Mouse (Mus musculus) ovary, adult 10 weeks (tissue): ENCODE data around the gene Zgpat. TPM values are rescaled to one million over a fixed set of nuclear protein-coding genes. Genes with fewer than 3 reads are reported as not detected.

ENCODE experiments used
- polyA plus RNA-seq: library from polyadenylated mRNA; stranded (reverse); fragments of 350-450 nt; fragmentation: Illumina TruSeq; extraction: RNeasy Lipid Tissue Mini Kit (QIAGEN cat#74804); gene quantifications from one replicate; pipeline ENCODE4 v1.2.3, GENCODE M21; 2014

Gene Zgpat
- 0.86 TPM for polyA plus RNA-seq

GRCm38 (mm10) chr2:181364860-181365596, at the start of gene Zgpat, which contains the start of gene Arfrp1:
Zgpat (plus strand) TSS chr2:181364928.
Arfrp1 (minus strand) TSS chr2:181365404.

DNA sequence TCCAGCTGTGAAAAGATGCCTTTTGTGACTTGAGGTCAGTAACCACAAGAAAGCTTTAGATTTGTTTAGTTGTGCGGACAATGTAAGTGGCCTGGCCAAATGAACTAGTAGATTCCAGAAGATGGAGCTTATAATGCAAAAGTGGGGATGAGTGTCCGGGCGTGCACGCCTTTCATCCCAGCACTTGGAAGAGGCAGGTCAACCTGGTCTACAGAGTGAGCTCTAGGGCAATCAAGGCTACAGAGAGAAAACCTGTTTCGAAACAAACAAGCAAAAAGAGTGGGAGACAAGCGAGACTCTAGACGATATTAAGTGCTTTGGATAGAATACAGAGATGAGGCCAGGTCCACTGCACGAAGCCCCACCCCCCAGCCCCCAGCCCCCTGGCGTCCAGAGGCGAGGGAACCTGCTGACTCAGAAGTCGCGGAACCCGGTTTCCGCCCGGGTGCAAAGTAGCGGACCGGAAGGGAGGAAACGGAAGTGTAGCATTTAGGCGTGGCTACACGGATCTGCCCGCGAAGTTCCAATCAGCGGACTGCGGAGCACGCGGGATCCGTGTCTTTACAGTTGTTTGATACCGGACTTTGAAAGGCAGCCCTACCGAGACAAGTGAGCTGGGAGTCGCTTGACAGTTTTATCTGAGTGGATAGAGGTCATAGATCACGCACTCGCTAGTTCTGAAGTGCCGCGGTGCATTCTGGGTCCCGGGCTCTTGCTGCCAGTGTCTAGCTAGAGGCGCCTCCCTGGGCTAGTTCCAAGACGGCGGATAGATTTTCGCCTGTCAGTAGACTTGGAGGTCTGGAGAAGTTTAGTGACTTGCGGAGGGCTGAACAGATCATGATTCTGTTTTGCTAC, 45.3 kb upstream of the Zgpat start, which contains the start of gene Rtel1:
TSS of gene Rtel1 (plus strand) at position 492 of the 855 bp plus-strand sequence.

DNA sequence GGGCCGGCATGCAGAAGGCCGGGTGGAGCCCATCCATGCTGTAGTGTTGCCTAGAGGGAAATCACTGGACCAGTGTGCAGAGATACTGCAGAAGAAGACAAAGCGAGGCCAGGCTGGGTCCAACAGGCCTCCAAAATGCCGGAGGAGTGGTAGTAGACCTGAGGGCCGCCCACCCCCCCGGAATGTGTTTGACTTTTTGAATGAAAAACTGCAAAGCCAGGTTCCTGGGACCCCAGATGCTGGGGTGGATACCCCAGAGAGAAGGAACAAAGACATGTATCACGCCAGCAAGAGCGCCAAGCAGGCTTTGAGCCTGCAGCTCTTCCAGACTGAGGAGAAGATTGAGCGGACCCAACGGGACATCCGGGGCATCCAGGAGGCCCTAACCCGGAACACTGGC, 15.1 kb downstream of the Zgpat start, which contains the start of gene Lime1:
TSS of gene Lime1 (plus strand) at position 301 of the 400 bp plus-strand sequence.

Other genes starting within 250 kb of the Zgpat start
- not detected for gene Kcnq2, start 229.6 kb upstream of the Zgpat start, polyA plus RNA-seq
- gene Eef1a2, start 207.9 kb upstream of the Zgpat start, polyA plus RNA-seq: not detected
- gene Ppdpf, start 177.7 kb upstream of the Zgpat start, polyA plus RNA-seq: 7.9 TPM
- gene Ptk6, start 162.1 kb upstream of the Zgpat start, polyA plus RNA-seq: not detected
- gene Srms, start 151.7 kb upstream of the Zgpat start, polyA plus RNA-seq: not detected
- not detected for gene Fndc11, start 144.9 kb upstream of the Zgpat start, polyA plus RNA-seq
- 1.2 TPM for gene Helz2, start 122.9 kb upstream of the Zgpat start, polyA plus RNA-seq
- 5.6 TPM for gene Gmeb2, start 76.9 kb upstream of the Zgpat start, polyA plus RNA-seq
- gene Stmn3, start 50.4 kb upstream of the Zgpat start, polyA plus RNA-seq: not detected
- 7.9 TPM for gene Rtel1, start 45.2 kb upstream of the Zgpat start, polyA plus RNA-seq
- gene Arfrp1, start 476 bp downstream of the Zgpat start, polyA plus RNA-seq: 28.3 TPM
- 0.88 TPM for gene Lime1, start 15.2 kb downstream of the Zgpat start, polyA plus RNA-seq
- 11.5 TPM for gene Zbtb46, start 94.5 kb downstream of the Zgpat start, polyA plus RNA-seq
- not detected for gene Abhd16b, start 128.3 kb downstream of the Zgpat start, polyA plus RNA-seq
- 69.5 TPM for gene Tpd52l2, start 132.2 kb downstream of the Zgpat start, polyA plus RNA-seq
- 43.8 TPM for gene Dnajc5, start 155.6 kb downstream of the Zgpat start, polyA plus RNA-seq
- 9.2 TPM for gene Uckl1, start 220.0 kb downstream of the Zgpat start, polyA plus RNA-seq
- 55.6 TPM for gene Prpf6, start 226.9 kb downstream of the Zgpat start, polyA plus RNA-seq
- gene Zfp512b, start 227.9 kb downstream of the Zgpat start, polyA plus RNA-seq: 3.9 TPM
- 6.8 TPM for gene Samd10, start 234.3 kb downstream of the Zgpat start, polyA plus RNA-seq